Mouse (Mus musculus): ENCODE data around the gene Klhl21. TPM values are rescaled to one million over a fixed set of nuclear protein-coding genes. Genes with fewer than 3 reads are reported as not detected.

Klhl21 gene
- polyA plus RNA-seq, 1 experiment from 2014 or later: 4.2 TPM

GRCm38 (mm10) chr4:151983560-151983959 is 25.0 kb upstream of the Klhl21 start:
- H3K4me2 ChIP-seq (ENCODE audit: low read depth, low read length): no peak overlapping the region
- WGBS (ENCODE audit: insufficient replicate concordance): 49% methylated on average over 8 of the region's 9 CpGs
- no peak overlapping the region for H3K4me3 ChIP-seq (ENCODE audit: low read depth, low read length)
- peaks cover 20% of the 10 kb centered on the region for H3K36me3 ChIP-seq (replicated peaks; ENCODE audit: insufficient read depth, low read length)
- DNase-seq: no peak
- H3K27ac ChIP-seq (ENCODE audit: low read depth): no peak overlapping the region
- peaks cover 10% of the 10 kb centered on the region for H3K4me1 ChIP-seq (ENCODE audit: insufficient read depth)
- H3K9ac ChIP-seq (replicated peaks): no peak overlapping the region
- no peaks in the 10 kb centered on the region for H3K27me3 ChIP-seq (ENCODE audit: insufficient read depth, low read length)
- H3K9me3 ChIP-seq (ENCODE audit: low read length): no peaks in the 10 kb centered on the region
- TF ChIP-seq CTCF (IDR thresholded peaks at IDR 0.05; ENCODE audit: low read depth): no peak
- TF ChIP-seq EP300 (IDR thresholded peaks at IDR 0.05; ENCODE audit: low read depth): no peak
- no peak for ATAC-seq

- H3K9ac ChIP-seq (replicated peaks): no peak overlapping the region
- 56% methylated on average over 10 of the region's 10 CpGs for WGBS (ENCODE audit: insufficient replicate concordance)
- H3K4me2 ChIP-seq (ENCODE audit: low read depth, low read length): no peak overlapping the region
- no peaks in the 10 kb centered on the region for H3K9me3 ChIP-seq (ENCODE audit: low read length)
- no peak overlapping the region for H3K27ac ChIP-seq (ENCODE audit: low read depth)
- TF ChIP-seq EP300 (IDR thresholded peaks at IDR 0.05; ENCODE audit: low read depth): no peak
- TF ChIP-seq CTCF (IDR thresholded peaks at IDR 0.05; ENCODE audit: low read depth): no peak
- no peaks in the 10 kb centered on the region for H3K27me3 ChIP-seq (ENCODE audit: insufficient read depth, low read length)
- DNase-seq (no peak), ATAC-seq (no peak)
- no peak overlapping the region for H3K4me3 ChIP-seq (ENCODE audit: low read depth, low read length)
- H3K36me3 ChIP-seq (replicated peaks; ENCODE audit: insufficient read depth, low read length): peaks cover 4% of the 10 kb centered on the region
- peaks cover 14% of the 10 kb centered on the region for H3K4me1 ChIP-seq (ENCODE audit: insufficient read depth)
Observed at GRCm38 (mm10) chr4:151985886-151986285, 22.7 kb upstream of the Klhl21 start.

GRCm38 (mm10) chr4:151986650-151987049 is 22.0 kb upstream of the Klhl21 start:
- Histone ChIP-seq H3K4me1 (ENCODE audit: insufficient read depth) (peaks cover 14% of the 10 kb centered on the region), H3K9ac (replicated peaks) (no peak overlapping the region), H3K27ac (ENCODE audit: low read depth) (no peak overlapping the region), H3K27me3 (ENCODE audit: insufficient read depth, low read length) (no peaks in the 10 kb centered on the region), H3K36me3 (replicated peaks; ENCODE audit: insufficient read depth, low read length) (peaks cover 9% of the 10 kb centered on the region), H3K4me2 (ENCODE audit: low read depth, low read length) (no peak overlapping the region), H3K9me3 (ENCODE audit: low read length) (no peaks in the 10 kb centered on the region), H3K4me3 (ENCODE audit: low read depth, low read length) (no peak overlapping the region)
- ATAC-seq (no peak), DNase-seq (no peak)
- WGBS (ENCODE audit: insufficient replicate concordance): 67% methylated on average over 8 of the region's 8 CpGs
- TF ChIP-seq CTCF (IDR thresholded peaks at IDR 0.05; ENCODE audit: low read depth): no peak
- TF ChIP-seq EP300 (IDR thresholded peaks at IDR 0.05; ENCODE audit: low read depth): no peak

- no peaks in the 10 kb centered on the region for H3K9me3 ChIP-seq (ENCODE audit: low read length)
- TF ChIP-seq CTCF (IDR thresholded peaks at IDR 0.05; ENCODE audit: low read depth): no peak
- no peak for TF ChIP-seq EP300 (IDR thresholded peaks at IDR 0.05; ENCODE audit: low read depth)
- WGBS (ENCODE audit: insufficient replicate concordance): 25% methylated on average over 10 of the region's 10 CpGs
- no peak for ATAC-seq
- peaks cover 14% of the 10 kb centered on the region for H3K36me3 ChIP-seq (replicated peaks; ENCODE audit: insufficient read depth, low read length)
- peak overlapping the region; percentile 78 for H3K9ac ChIP-seq (replicated peaks)
- peak overlapping the region; percentile 95 for H3K4me2 ChIP-seq (ENCODE audit: low read depth, low read length)
- H3K4me3 ChIP-seq (ENCODE audit: low read depth, low read length): peak overlapping the region; percentile 64
- H3K4me1 ChIP-seq (ENCODE audit: insufficient read depth): peaks cover 14% of the 10 kb centered on the region
- no peaks in the 10 kb centered on the region for H3K27me3 ChIP-seq (ENCODE audit: insufficient read depth, low read length)
- DNase-seq: no peak
- H3K27ac ChIP-seq (ENCODE audit: low read depth): peak overlapping the region; percentile 66; the same call in 1 of the 2 replicates
Observed at GRCm38 (mm10) chr4:151988014-151988341, 20.6 kb upstream of the Klhl21 start.

GRCm38 (mm10) chr4:151988342-151989109 is 20.1 kb upstream of the Klhl21 start, which contains the start of gene Thap3:
Gene Thap3, minus strand, starts transcription at chr4:151988997.
- Histone ChIP-seq H3K27me3 (ENCODE audit: insufficient read depth, low read length) (no peaks in the 10 kb centered on the region), H3K4me1 (ENCODE audit: insufficient read depth) (peaks cover 14% of the 10 kb centered on the region), H3K9ac (replicated peaks) (peak within 1 kb of the TSS; percentile 78), H3K4me2 (ENCODE audit: low read depth, low read length) (peak within 1 kb of the TSS; percentile 95), H3K9me3 (ENCODE audit: low read length) (no peaks in the 10 kb centered on the region), H3K27ac (ENCODE audit: low read depth) (peak within 1 kb of the TSS; percentile 66; the same call in 1 of the 2 replicates), H3K4me3 (ENCODE audit: low read depth, low read length) (peak within 1 kb of the TSS; percentile 64), H3K36me3 (replicated peaks; ENCODE audit: insufficient read depth, low read length) (peaks cover 14% of the 10 kb centered on the region)
- no peak for TF ChIP-seq CTCF (IDR thresholded peaks at IDR 0.05; ENCODE audit: low read depth)
- no peak for TF ChIP-seq EP300 (IDR thresholded peaks at IDR 0.05; ENCODE audit: low read depth)
- DNase-seq: peak; percentile 80
- 1% methylated on average over 54 of the region's 54 CpGs for WGBS (ENCODE audit: insufficient replicate concordance)
- ATAC-seq: peak; percentile 77

GRCm38 (mm10) chr4:151989110-151989488 is 19.5 kb upstream of the Klhl21 start:
- TF ChIP-seq CTCF (IDR thresholded peaks at IDR 0.05; ENCODE audit: low read depth) (no peak), EP300 (IDR thresholded peaks at IDR 0.05; ENCODE audit: low read depth) (no peak)
- WGBS (ENCODE audit: insufficient replicate concordance): 45% methylated on average over 6 of the region's 6 CpGs
- Histone ChIP-seq H3K4me3 (ENCODE audit: low read depth, low read length) (peak overlapping the region; percentile 64), H3K9me3 (ENCODE audit: low read length) (no peaks in the 10 kb centered on the region), H3K4me1 (ENCODE audit: insufficient read depth) (peaks cover 14% of the 10 kb centered on the region), H3K9ac (replicated peaks) (peak overlapping the region; percentile 78), H3K36me3 (replicated peaks; ENCODE audit: insufficient read depth, low read length) (peaks cover 14% of the 10 kb centered on the region), H3K27me3 (ENCODE audit: insufficient read depth, low read length) (peaks cover 5% of the 10 kb centered on the region), H3K27ac (ENCODE audit: low read depth) (peak overlapping the region; percentile 66; the same call in 1 of the 2 replicates), H3K4me2 (ENCODE audit: low read depth, low read length) (peak overlapping the region; percentile 95)
- ATAC-seq: peak; percentile 12; the same call in 1 of the 2 replicates
- no peak for DNase-seq
